Mouse (Mus musculus): ENCODE measurements around the gene Rpn2. TPM values are rescaled to one million over a fixed set of nuclear protein-coding genes. Genes with fewer than 3 reads are reported as not detected.

The Rpn2 gene
- total and polyA plus RNA-seq, 2 experiments from 2014 or later: 78.8 to 147 TPM

DNA sequence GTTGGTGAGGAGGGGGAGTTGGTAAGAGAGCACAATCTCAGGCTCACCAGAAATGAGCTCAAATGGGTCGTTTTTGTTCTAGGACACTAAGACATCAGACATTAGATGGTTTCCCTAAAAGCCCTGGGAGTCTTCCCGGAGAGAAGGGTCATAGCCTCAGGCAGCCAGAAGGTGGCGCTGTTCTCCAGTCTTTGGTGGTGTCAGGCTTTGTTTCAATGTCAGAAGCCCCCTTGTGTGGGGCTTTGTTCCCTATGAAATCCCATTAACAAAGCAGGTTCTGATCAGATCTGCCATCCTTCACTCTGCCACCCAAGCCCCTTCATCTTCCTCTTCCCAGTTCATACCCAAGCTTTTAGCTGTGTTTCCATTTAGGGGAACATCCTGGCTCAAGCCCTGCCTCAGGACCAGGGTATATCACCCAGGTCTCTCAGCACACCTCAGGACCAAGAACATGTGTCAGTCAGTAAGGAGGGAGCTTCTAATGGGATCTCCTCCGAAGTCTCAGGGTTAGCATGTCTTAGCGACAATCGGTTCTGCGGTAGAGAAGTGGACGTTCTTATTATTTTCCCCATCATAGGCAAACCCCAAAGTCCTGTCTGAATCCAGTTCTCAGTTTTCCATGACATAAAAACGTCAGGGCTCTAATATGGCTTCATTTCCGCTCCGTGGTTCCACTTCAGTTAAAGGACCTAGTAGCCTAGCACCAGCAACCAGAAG is 62.9 kb downstream of the Rpn2 start:
- DNase-seq (ENCODE audit: low spot score) (peak; percentile 27), ATAC-seq (ENCODE audit: insufficient read depth, low read depth) (no peak)
- H3K9me3 ChIP-seq (replicated peaks; ENCODE audit: control insufficient read depth, low read length): no peaks in the 10 kb centered on the region
- H3K9ac ChIP-seq (replicated peaks; ENCODE audit: low read depth, low read length): no peak overlapping the region
- 36% methylated on average over 11 of the region's 11 CpGs for WGBS
- no peak overlapping the region for H3K4me2 ChIP-seq (ENCODE audit: low read depth, low read length)
- 0 out of 2 replicates have a peak, but pooled peaks cover 7% of the 10 kb centered on the region for H3K27me3 ChIP-seq (ENCODE audit: control insufficient read depth, insufficient read depth, low read length)
- H3K27ac ChIP-seq (ENCODE audit: low read depth): no peak overlapping the region
- H3K36me3 ChIP-seq (replicated peaks; ENCODE audit: control insufficient read depth, insufficient read depth, low read length): no peaks in the 10 kb centered on the region
- no peaks in the 10 kb centered on the region for H3K4me1 ChIP-seq (ENCODE audit: control insufficient read depth, insufficient read depth)
- no peak overlapping the region for H3K4me3 ChIP-seq (ENCODE audit: low read depth, low read length)
- TF ChIP-seq CTCF (IDR thresholded peaks at IDR 0.05; ENCODE audit: low read depth) (peak; percentile 80), EP300 (IDR thresholded peaks at IDR 0.05; ENCODE audit: low read depth) (no peak)

DNA sequence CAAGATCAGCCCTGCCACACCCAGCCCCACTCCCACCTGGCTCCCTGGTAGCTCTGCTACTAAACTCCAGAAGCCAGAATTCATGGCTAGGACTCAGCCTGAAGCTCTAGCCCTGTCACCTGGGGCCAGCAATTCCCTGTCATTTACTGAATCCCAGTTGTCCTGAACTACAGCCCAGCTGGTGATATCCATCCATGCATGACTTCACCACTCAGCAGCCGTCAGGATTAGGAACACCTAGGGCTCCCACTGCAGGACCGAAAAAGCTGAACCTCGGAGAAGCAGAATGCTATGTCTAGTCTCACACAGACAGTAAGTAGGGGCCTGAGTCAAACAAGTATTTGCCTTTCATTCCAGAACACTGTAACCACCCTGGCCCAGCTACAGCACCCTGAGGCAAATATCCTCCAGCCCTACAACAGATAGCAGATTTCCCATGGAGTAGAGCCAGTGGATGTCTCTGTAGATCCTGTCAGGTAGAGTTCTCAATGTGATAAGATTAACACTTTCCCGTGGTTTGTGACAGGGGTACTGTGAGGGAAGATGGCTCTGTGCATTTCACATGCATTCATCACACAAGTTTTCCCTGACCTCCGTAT is 63.6 kb downstream of the Rpn2 start:
- no peaks in the 10 kb centered on the region for H3K4me1 ChIP-seq (ENCODE audit: control insufficient read depth, insufficient read depth)
- ATAC-seq (ENCODE audit: insufficient read depth, low read depth): no peak
- DNase-seq (ENCODE audit: low spot score): no peak
- H3K36me3 ChIP-seq (replicated peaks; ENCODE audit: control insufficient read depth, insufficient read depth, low read length): no peaks in the 10 kb centered on the region
- H3K27ac ChIP-seq (ENCODE audit: low read depth): no peak overlapping the region
- 51% methylated on average over 5 of the region's 5 CpGs for WGBS
- TF ChIP-seq CTCF (IDR thresholded peaks at IDR 0.05; ENCODE audit: low read depth) (no peak), EP300 (IDR thresholded peaks at IDR 0.05; ENCODE audit: low read depth) (no peak)
- 0 out of 2 replicates have a peak, but pooled peaks cover 7% of the 10 kb centered on the region for H3K27me3 ChIP-seq (ENCODE audit: control insufficient read depth, insufficient read depth, low read length)
- no peak overlapping the region for H3K9ac ChIP-seq (replicated peaks; ENCODE audit: low read depth, low read length)
- no peak overlapping the region for H3K4me3 ChIP-seq (ENCODE audit: low read depth, low read length)
- no peak overlapping the region for H3K4me2 ChIP-seq (ENCODE audit: low read depth, low read length)
- H3K9me3 ChIP-seq (replicated peaks; ENCODE audit: control insufficient read depth, low read length): no peaks in the 10 kb centered on the region

DNA sequence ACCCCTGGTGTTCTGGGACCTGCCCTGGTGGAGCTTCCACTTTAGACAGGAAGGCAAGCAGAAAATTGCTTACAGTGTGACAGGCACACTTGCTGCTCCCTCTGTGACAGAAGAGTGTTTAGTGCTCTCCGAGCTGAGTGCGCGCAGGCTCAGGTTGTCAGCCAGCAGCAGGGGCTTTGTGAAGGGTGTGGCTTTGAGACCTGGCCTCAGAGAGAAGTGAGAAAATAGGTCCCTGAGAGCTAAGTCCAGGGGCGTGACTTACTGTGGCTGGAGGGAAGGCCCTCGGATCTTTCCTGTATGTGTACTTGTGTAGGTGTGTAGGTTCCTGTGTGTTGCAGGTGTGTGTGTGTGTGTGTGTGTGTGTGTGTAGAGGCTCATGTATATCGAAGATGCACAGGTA is 64.5 kb downstream of the Rpn2 start:
- DNase-seq (ENCODE audit: low spot score) (no peak), ATAC-seq (ENCODE audit: insufficient read depth, low read depth) (no peak)
- no peaks in the 10 kb centered on the region for H3K4me1 ChIP-seq (ENCODE audit: control insufficient read depth, insufficient read depth)
- H3K36me3 ChIP-seq (replicated peaks; ENCODE audit: control insufficient read depth, insufficient read depth, low read length): no peaks in the 10 kb centered on the region
- TF ChIP-seq CTCF (IDR thresholded peaks at IDR 0.05; ENCODE audit: low read depth): no peak
- no peak for TF ChIP-seq EP300 (IDR thresholded peaks at IDR 0.05; ENCODE audit: low read depth)
- H3K9ac ChIP-seq (replicated peaks; ENCODE audit: low read depth, low read length): no peak overlapping the region
- H3K27me3 ChIP-seq (ENCODE audit: control insufficient read depth, insufficient read depth, low read length): 0 out of 2 replicates have a peak, but pooled peaks cover 7% of the 10 kb centered on the region
- no peak overlapping the region for H3K27ac ChIP-seq (ENCODE audit: low read depth)
- 78% methylated on average over 6 of the region's 6 CpGs for WGBS
- H3K9me3 ChIP-seq (replicated peaks; ENCODE audit: control insufficient read depth, low read length): no peaks in the 10 kb centered on the region
- H3K4me2 ChIP-seq (ENCODE audit: low read depth, low read length): no peak overlapping the region
- H3K4me3 ChIP-seq (ENCODE audit: low read depth, low read length): no peak overlapping the region

DNA sequence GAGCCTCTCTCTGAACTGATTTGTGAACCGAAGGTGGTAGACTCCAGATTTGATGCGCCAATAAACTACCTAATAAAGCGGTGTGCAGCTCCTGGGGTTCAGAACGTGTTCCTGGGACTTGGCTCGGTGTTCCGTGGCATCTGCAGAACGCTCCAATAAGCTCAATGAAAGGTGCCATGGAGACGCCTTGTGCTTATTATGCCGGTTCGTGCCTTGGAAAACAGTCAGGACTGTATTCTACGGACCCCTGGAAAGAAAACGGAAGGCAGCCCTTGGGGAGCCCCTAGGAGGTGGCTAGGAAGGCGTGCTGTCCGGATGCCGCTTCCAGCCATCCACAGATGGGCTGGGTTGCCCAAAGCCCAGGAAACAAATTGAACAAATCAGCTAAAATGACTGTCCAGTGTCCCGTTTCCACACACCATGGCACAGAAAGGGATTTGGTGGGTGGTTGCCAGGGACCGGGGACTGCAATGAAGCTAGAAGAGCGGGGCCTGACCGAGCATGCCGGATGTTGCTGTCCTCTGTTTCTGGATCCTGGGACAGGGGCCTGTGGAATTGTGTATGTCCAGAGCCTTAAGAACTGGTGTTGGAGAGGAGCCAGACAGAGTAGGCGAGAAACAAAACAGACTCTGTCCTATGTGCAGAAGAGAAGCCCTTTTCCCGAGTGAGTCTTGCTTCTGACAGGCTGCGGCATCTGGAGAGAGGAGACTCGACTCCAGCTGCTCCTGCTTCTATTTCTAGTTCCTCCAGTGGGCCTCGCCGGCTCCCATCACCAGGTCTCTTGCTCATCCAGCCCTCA is 68.7 kb downstream of the Rpn2 start, which contains the start of gene Ghrh:
Ghrh (minus strand) TSS at position 146 of the 799 bp plus-strand sequence.
- H3K27ac ChIP-seq (ENCODE audit: low read depth): peak within 1 kb of the TSS; percentile 69
- H3K9me3 ChIP-seq (replicated peaks; ENCODE audit: control insufficient read depth, low read length): no peaks in the 10 kb centered on the region
- no peak within 1 kb of the TSS for H3K4me3 ChIP-seq (ENCODE audit: low read depth, low read length)
- 65% methylated on average over 26 of the region's 26 CpGs for WGBS
- ATAC-seq (ENCODE audit: insufficient read depth, low read depth): peak; percentile 70
- H3K36me3 ChIP-seq (replicated peaks; ENCODE audit: control insufficient read depth, insufficient read depth, low read length): no peaks in the 10 kb centered on the region
- DNase-seq (ENCODE audit: low spot score): peak; percentile 28
- no peak within 1 kb of the TSS for H3K4me2 ChIP-seq (ENCODE audit: low read depth, low read length)
- no peak within 1 kb of the TSS for H3K9ac ChIP-seq (replicated peaks; ENCODE audit: low read depth, low read length)
- H3K4me1 ChIP-seq (ENCODE audit: control insufficient read depth, insufficient read depth): no peaks in the 10 kb centered on the region
- TF ChIP-seq CTCF (IDR thresholded peaks at IDR 0.05; ENCODE audit: low read depth) (no peak), EP300 (IDR thresholded peaks at IDR 0.05; ENCODE audit: low read depth) (no peak)
- no peaks in the 10 kb centered on the region for H3K27me3 ChIP-seq (ENCODE audit: control insufficient read depth, insufficient read depth, low read length)

DNA sequence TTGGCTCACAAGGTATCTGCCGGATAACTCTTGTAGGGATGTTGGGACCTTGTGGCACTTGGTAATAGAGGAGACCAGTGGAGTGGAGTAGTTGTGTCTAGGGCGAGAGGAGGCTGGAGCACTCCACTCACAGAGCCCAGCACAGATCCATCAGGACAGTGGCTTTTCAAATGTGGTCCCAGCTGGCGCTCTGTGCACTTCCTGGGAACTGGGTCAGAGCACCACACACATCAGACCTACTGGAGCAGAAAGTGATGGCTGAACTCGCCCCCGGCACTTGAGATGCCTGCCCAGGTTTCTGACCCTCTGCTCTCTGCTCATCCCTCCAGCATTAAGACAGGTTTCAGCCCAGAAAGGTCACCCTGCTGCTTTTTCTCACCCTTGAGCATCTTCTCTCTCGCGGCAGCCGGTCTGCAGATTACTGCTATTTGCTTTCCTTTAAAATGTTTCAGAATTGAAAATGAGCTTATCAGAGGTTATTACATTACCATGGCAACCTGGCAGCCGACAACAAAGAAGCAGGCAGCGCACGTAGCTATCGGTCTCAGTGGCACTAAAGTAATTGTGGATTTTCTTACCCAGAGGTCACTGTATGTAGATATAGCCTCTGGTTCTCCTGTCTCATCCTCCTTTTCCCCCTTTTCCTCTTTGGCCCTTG is 70.4 kb downstream of the Rpn2 start:
- Histone ChIP-seq H3K36me3 (replicated peaks; ENCODE audit: control insufficient read depth, insufficient read depth, low read length) (no peaks in the 10 kb centered on the region), H3K9ac (replicated peaks; ENCODE audit: low read depth, low read length) (no peak overlapping the region), H3K27me3 (ENCODE audit: control insufficient read depth, insufficient read depth, low read length) (no peaks in the 10 kb centered on the region), H3K4me1 (ENCODE audit: control insufficient read depth, insufficient read depth) (no peaks in the 10 kb centered on the region), H3K4me3 (ENCODE audit: low read depth, low read length) (no peak overlapping the region), H3K9me3 (replicated peaks; ENCODE audit: control insufficient read depth, low read length) (no peaks in the 10 kb centered on the region), H3K27ac (ENCODE audit: low read depth) (no peak overlapping the region), H3K4me2 (ENCODE audit: low read depth, low read length) (no peak overlapping the region)
- no peak for DNase-seq (ENCODE audit: low spot score)
- 63% methylated on average over 12 of the region's 12 CpGs for WGBS
- no peak for ATAC-seq (ENCODE audit: insufficient read depth, low read depth)
- TF ChIP-seq CTCF (IDR thresholded peaks at IDR 0.05; ENCODE audit: low read depth): no peak
- no peak for TF ChIP-seq EP300 (IDR thresholded peaks at IDR 0.05; ENCODE audit: low read depth)

Data from heart, postnatal 0 days (tissue).